Mouse (Mus musculus) G1E (cell line): ENCODE measurements around the gene Map1b.

Experiments used
- CTCF ChIP-seq: IDR thresholded peaks from 2 replicates; pipeline ENCODE4 v1.5.1; 2012; ENCODE audit warnings: low read depth, low read length, inconsistent platforms, mixed read lengths
- GATA1 ChIP-seq: IDR thresholded peaks from 2 replicates; pipeline ENCODE4 v1.6.1; 2012; ENCODE audit warnings: borderline replicate concordance, low read length, inconsistent platforms, mixed read lengths

DNA sequence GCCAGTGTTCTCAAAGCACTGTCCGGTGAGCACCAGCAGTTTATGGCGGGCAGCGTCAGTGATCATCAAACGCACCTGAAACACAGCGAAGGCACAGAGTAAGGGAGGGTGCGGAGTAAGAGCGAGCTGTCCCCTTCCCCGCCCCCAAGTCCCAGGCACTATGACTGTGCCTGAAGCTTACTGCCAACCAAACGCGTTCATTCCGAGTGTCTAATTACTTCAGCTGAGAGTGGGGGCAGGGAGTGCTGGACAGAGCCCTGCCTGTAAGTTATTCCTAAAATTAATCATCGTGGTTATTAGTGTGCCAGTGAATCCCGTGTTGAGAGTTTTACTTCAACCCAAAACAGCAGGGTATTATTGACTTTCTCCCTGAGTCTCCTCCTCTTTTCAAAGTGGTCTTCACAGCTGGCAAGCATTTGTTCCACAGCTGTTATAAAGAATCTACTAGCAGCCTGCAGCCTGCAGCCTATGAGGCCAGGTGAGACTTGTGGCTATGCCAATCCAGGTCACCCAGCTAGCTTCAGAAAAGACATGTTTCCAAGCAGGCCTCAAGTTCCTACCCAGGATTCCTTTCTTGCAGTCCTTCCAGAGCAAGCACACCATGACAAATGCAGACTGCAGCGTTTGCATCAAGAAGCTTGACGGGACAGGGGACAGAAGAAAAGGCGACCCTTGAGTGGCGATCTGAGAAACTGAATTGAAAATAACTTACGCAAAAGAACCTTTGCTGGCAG lies 74.5 kb downstream of the Map1b start:
- TF ChIP-seq CTCF (no peak), GATA1 (no peak)
